Mouse (Mus musculus): Measurements from ENCODE around the gene Wnt4. TPM values are rescaled to one million over a fixed set of nuclear protein-coding genes. Genes with fewer than 3 reads are reported as not detected.

The Wnt4 gene
- total RNA-seq, 1 experiment = 4.0 TPM

- H3K27ac ChIP-seq (ENCODE audit: insufficient read depth, low read depth, low read length, poor library complexity, severe bottlenecking) = no peak overlapping the region
- TF ChIP-seq CHD2 (IDR thresholded peaks at IDR 0.05; ENCODE audit: low read depth, low read length) = no peak
- no peak for TF ChIP-seq MAFK (IDR thresholded peaks at IDR 0.05; ENCODE audit: insufficient read depth, low read depth, low read length)
- TF ChIP-seq ZC3H11A (IDR thresholded peaks at IDR 0.05; ENCODE audit: borderline replicate concordance, low read depth, low read length) = no peak
- in situ Hi-C loops (cut with MboI; ENCODE audit: low sequenced_read_pairs in 2 of 2, unreplicated experiment in 2 of 2) = loop anchor here in 1 of 2 experiments (25.0 kb wide), 1 partner anchor 189 kb away; no protein-coding TSS in a partner anchor
These were observed 685 bp upstream of the Wnt4 start for GRCm38 (mm10) chr4:137276443-137277165.

GRCm38 (mm10) chr4:137277600-137278143 is 383 bp downstream of the Wnt4 start:
- peak overlapping the region; percentile 58 to 72 for H3K4me3 ChIP-seq (ENCODE audit: insufficient read depth in 1 of 2, low read depth in 1 of 2, low read length in 2 of 2, poor library complexity in 1 of 2, severe bottlenecking in 1 of 2)
- no peaks in the 10 kb centered on the region for H3K9me3 ChIP-seq (ENCODE audit: control insufficient read depth, insufficient read depth, low read depth, low read length)
- H3K4me1 ChIP-seq (ENCODE audit: control insufficient read depth in 2 of 2, insufficient read depth in 2 of 2, low read length in 2 of 2, poor library complexity in 1 of 2) = peaks cover 0 to 11% of the 10 kb centered on the region in 2 experiments; a peak in 2 of 4 replicates
- in situ Hi-C loops (cut with MboI; ENCODE audit: low sequenced_read_pairs in 2 of 2, unreplicated experiment in 2 of 2) = loop anchor here in 1 of 2 experiments (25.0 kb wide), 1 partner anchor 190 kb away; no protein-coding TSS in a partner anchor
- H3K36me3 ChIP-seq (ENCODE audit: control insufficient read depth, insufficient read depth, low read length, poor library complexity, severe bottlenecking) = no peaks in the 10 kb centered on the region
- no peak overlapping the region for H3K27ac ChIP-seq (ENCODE audit: insufficient read depth, low read depth, low read length, poor library complexity, severe bottlenecking)
- DNase-seq (ENCODE audit: low read depth, low spot score) = no peak
- TF ChIP-seq HCFC1 (IDR thresholded peaks at IDR 0.05; ENCODE audit: borderline replicate concordance, insufficient read depth, low read length) (no peak), ZNF384 (IDR thresholded peaks at IDR 0.05; ENCODE audit: low read depth, low read length) (no peak), ZC3H11A (IDR thresholded peaks at IDR 0.05; ENCODE audit: borderline replicate concordance, low read depth, low read length) (no peak), MAFK (IDR thresholded peaks at IDR 0.05; ENCODE audit: insufficient read depth, low read depth, low read length) (no peak), CHD2 (IDR thresholded peaks at IDR 0.05; ENCODE audit: low read depth, low read length) (no peak)
- H3K9ac ChIP-seq (ENCODE audit: insufficient read depth, low read depth, low read length, poor library complexity, severe bottlenecking) = peak overlapping the region; percentile 72; the same call in 1 of the 2 replicates

More at GRCm38 (mm10) chr4:137276443-137277165, 685 bp upstream of the Wnt4 start:
- Histone ChIP-seq H3K4me1 (ENCODE audit: control insufficient read depth in 2 of 2, insufficient read depth in 2 of 2, low read length in 2 of 2, poor library complexity in 1 of 2) (peaks cover 0 to 5% of the 10 kb centered on the region in 2 experiments; a peak in 2 of 4 replicates), H3K4me3 (ENCODE audit: insufficient read depth in 1 of 2, low read depth in 1 of 2, low read length in 2 of 2, poor library complexity in 1 of 2, severe bottlenecking in 1 of 2) (peak overlapping the region; percentile 72; a peak in 3 of 4 replicates), H3K9ac (ENCODE audit: insufficient read depth, low read depth, low read length, poor library complexity, severe bottlenecking) (peak overlapping the region; percentile 62), H3K9me3 (ENCODE audit: control insufficient read depth, insufficient read depth, low read depth, low read length) (no peaks in the 10 kb centered on the region), H3K36me3 (ENCODE audit: control insufficient read depth, insufficient read depth, low read length, poor library complexity, severe bottlenecking) (no peaks in the 10 kb centered on the region)
- no peak for DNase-seq (ENCODE audit: low read depth, low spot score)

GRCm38 (mm10) chr4:137278144-137279040 is 1.1 kb downstream of the Wnt4 start:
- H3K9ac ChIP-seq (ENCODE audit: insufficient read depth, low read depth, low read length, poor library complexity, severe bottlenecking) = peak overlapping the region; percentile 72; the same call in 1 of the 2 replicates
- in situ Hi-C loops (cut with MboI; ENCODE audit: low sequenced_read_pairs in 2 of 2, unreplicated experiment in 2 of 2) = loop anchor here in 1 of 2 experiments (25.0 kb wide), 1 partner anchor 191 kb away; no protein-coding TSS in a partner anchor
- no peaks in the 10 kb centered on the region for H3K36me3 ChIP-seq (ENCODE audit: control insufficient read depth, insufficient read depth, low read length, poor library complexity, severe bottlenecking)
- TF ChIP-seq MAFK (IDR thresholded peaks at IDR 0.05; ENCODE audit: insufficient read depth, low read depth, low read length) (no peak), CHD2 (IDR thresholded peaks at IDR 0.05; ENCODE audit: low read depth, low read length) (no peak), ZNF384 (IDR thresholded peaks at IDR 0.05; ENCODE audit: low read depth, low read length) (no peak)
- H3K27ac ChIP-seq (ENCODE audit: insufficient read depth, low read depth, low read length, poor library complexity, severe bottlenecking) = no peak overlapping the region
- no peak for DNase-seq (ENCODE audit: low read depth, low spot score)
- peaks cover 0 to 14% of the 10 kb centered on the region in 2 experiments; a peak in 2 of 4 replicates for H3K4me1 ChIP-seq (ENCODE audit: control insufficient read depth in 2 of 2, insufficient read depth in 2 of 2, low read length in 2 of 2, poor library complexity in 1 of 2)
- H3K4me3 ChIP-seq (ENCODE audit: insufficient read depth in 1 of 2, low read depth in 1 of 2, low read length in 2 of 2, poor library complexity in 1 of 2, severe bottlenecking in 1 of 2) = peak overlapping the region; percentile 58 to 72
- no peaks in the 10 kb centered on the region for H3K9me3 ChIP-seq (ENCODE audit: control insufficient read depth, insufficient read depth, low read depth, low read length)

GRCm38 (mm10) chr4:137279346-137279745 is 2.1 kb downstream of the Wnt4 start:
- H3K9me3 ChIP-seq (ENCODE audit: control insufficient read depth, insufficient read depth, low read depth, low read length) = no peaks in the 10 kb centered on the region
- H3K4me1 ChIP-seq (ENCODE audit: control insufficient read depth in 2 of 2, insufficient read depth in 2 of 2, low read length in 2 of 2, poor library complexity in 1 of 2) = peaks cover 0 to 14% of the 10 kb centered on the region in 2 experiments; a peak in 2 of 4 replicates
- H3K9ac ChIP-seq (ENCODE audit: insufficient read depth, low read depth, low read length, poor library complexity, severe bottlenecking) = no peak overlapping the region
- DNase-seq (ENCODE audit: low read depth, low spot score) = no peak
- TF ChIP-seq MAFK (IDR thresholded peaks at IDR 0.05; ENCODE audit: insufficient read depth, low read depth, low read length) = no peak
- no peak for TF ChIP-seq ZNF384 (IDR thresholded peaks at IDR 0.05; ENCODE audit: low read depth, low read length)
- TF ChIP-seq ZC3H11A (IDR thresholded peaks at IDR 0.05; ENCODE audit: borderline replicate concordance, low read depth, low read length) = no peak
- TF ChIP-seq CHD2 (IDR thresholded peaks at IDR 0.05; ENCODE audit: low read depth, low read length) = no peak
- TF ChIP-seq HCFC1 (IDR thresholded peaks at IDR 0.05; ENCODE audit: borderline replicate concordance, insufficient read depth, low read length) = no peak
- no peaks in the 10 kb centered on the region for H3K36me3 ChIP-seq (ENCODE audit: control insufficient read depth, insufficient read depth, low read length, poor library complexity, severe bottlenecking)
- no peak overlapping the region for H3K4me3 ChIP-seq (ENCODE audit: insufficient read depth in 1 of 2, low read depth in 1 of 2, low read length in 2 of 2, poor library complexity in 1 of 2, severe bottlenecking in 1 of 2)
- no peak overlapping the region for H3K27ac ChIP-seq (ENCODE audit: insufficient read depth, low read depth, low read length, poor library complexity, severe bottlenecking)
- in situ Hi-C loops (cut with MboI; ENCODE audit: low sequenced_read_pairs in 2 of 2, unreplicated experiment in 2 of 2) = loop anchor here in 1 of 2 experiments (25.0 kb wide), 1 partner anchor 192 kb away; no protein-coding TSS in a partner anchor
